Mouse (Mus musculus): Measurements from ENCODE around the gene Aldh1a1.

- TF ChIP-seq EP300 (IDR thresholded peaks at IDR 0.05) (no peak), CTCF (IDR thresholded peaks at IDR 0.05) (no peak)
Observed at GRCm38 (mm10) chr19:20505359-20505758, 12.8 kb downstream of the Aldh1a1 start.

Data from lung, postnatal 0 days (tissue).